In the genomic region with DNA sequence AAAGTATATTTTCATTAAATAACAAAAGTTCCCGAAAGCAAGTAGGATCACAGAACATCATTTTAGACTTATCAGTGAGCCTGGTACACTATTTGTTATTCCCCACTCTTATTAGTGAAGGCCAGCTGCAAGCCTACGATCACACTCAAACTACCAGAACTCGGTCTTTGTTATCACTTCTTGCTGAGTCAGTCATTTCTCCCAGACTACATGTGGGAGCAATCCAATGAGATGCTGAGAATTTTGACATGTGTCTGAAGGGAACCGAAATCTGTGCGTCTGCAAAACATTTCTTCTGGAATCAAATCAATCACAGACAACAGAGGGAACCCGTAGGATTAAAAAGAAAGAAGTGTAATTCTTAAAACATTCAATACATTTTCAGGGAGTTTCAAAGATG, we compare ENCODE assay signal across 23 mouse cellular contexts.
DNase-seq lines count a peak whose midpoint lies in the region; ATAC-seq lines count a peak whose summit lies in the region.
"Had no signal": no experiment of that assay in that cellular context is flagged by ENCODE, and none has a peak within 500 bp of the region (broad histone marks: within the 10 kb centered on the region; RNA-seq: fewer than 3 reads in every experiment).

No protein-coding gene starts in this region.

- no peaks in the 10 kb centered on the region for H3K4me1 ChIP-seq in embryonic facial prominence, embryonic 14.5 days (ENCODE audit: control insufficient read depth, insufficient read depth, low read length)
- no peaks in the 10 kb centered on the region for H3K4me1 ChIP-seq in embryonic facial prominence, embryonic 10.5 days
- no peaks in the 10 kb centered on the region for H3K4me1 ChIP-seq in lung, embryonic 15.5 days
- H3K4me1 ChIP-seq in midbrain, embryonic 14.5 days (ENCODE audit: control insufficient read depth, insufficient read depth, low read length): no peaks in the 10 kb centered on the region
- H3K4me1 ChIP-seq in midbrain, embryonic 15.5 days: no peaks in the 10 kb centered on the region
- H3K4me1 ChIP-seq: embryonic facial prominence, embryonic 13.5 days; forebrain, embryonic 13.5 days; forebrain, embryonic 15.5 days had no signal

- no peak overlapping the region for H3K27ac ChIP-seq in embryonic facial prominence, embryonic 14.5 days (replicated peaks; ENCODE audit: low read depth, low read length)
- H3K27ac ChIP-seq in embryonic facial prominence, embryonic 10.5 days (replicated peaks): no peak overlapping the region
- H3K27ac ChIP-seq in lung, embryonic 15.5 days: no peak overlapping the region
- H3K27ac ChIP-seq in midbrain, embryonic 14.5 days (replicated peaks; ENCODE audit: low read depth, low read length): no peak overlapping the region
- no peak overlapping the region for H3K27ac ChIP-seq in midbrain, embryonic 15.5 days
- H3K27ac ChIP-seq: embryonic facial prominence, embryonic 13.5 days; forebrain, embryonic 13.5 days; forebrain, embryonic 15.5 days had no signal

- no peaks in the 10 kb centered on the region for H3K27me3 ChIP-seq in embryonic facial prominence, embryonic 14.5 days (replicated peaks; ENCODE audit: control insufficient read depth, insufficient read depth, low read length)
- H3K27me3 ChIP-seq in embryonic facial prominence, embryonic 10.5 days (replicated peaks; ENCODE audit: low read depth, poor library complexity, severe bottlenecking): no peaks in the 10 kb centered on the region
- no peaks in the 10 kb centered on the region for H3K27me3 ChIP-seq in lung, embryonic 15.5 days
- H3K27me3 ChIP-seq in midbrain, embryonic 14.5 days (ENCODE audit: control insufficient read depth, insufficient read depth, low read length): no peaks in the 10 kb centered on the region
- no peaks in the 10 kb centered on the region for H3K27me3 ChIP-seq in midbrain, embryonic 15.5 days (replicated peaks)
- H3K27me3 ChIP-seq: CH12.LX; embryonic facial prominence, embryonic 13.5 days; forebrain, embryonic 13.5 days; forebrain, embryonic 15.5 days had no signal

- ATAC-seq in embryonic facial prominence, embryonic 14.5 days (ENCODE audit: low read depth): no peak
- ATAC-seq in lung, embryonic 15.5 days (ENCODE audit: borderline replicate concordance, extremely low read depth, low FRiP score, low TSS enrichment): peak; percentile 31; the same call in 1 of the 2 replicates
- ATAC-seq in midbrain, embryonic 14.5 days (ENCODE audit: low FRiP score, low TSS enrichment): no peak
- no peak for ATAC-seq in midbrain, embryonic 15.5 days (replicated peaks)
- ATAC-seq: CD4-positive, CD25-positive, alpha-beta regulatory T cell, adult 4 months; forebrain, embryonic 13.5 days; forebrain, embryonic 15.5 days; forebrain, postnatal 0 days had no signal

- 52% methylated on average over 6 of the region's 6 CpGs for WGBS in embryonic facial prominence, embryonic 14.5 days
- 84% methylated on average over 6 of the region's 6 CpGs for WGBS in embryonic facial prominence, embryonic 10.5 days
- WGBS in lung, embryonic 15.5 days: 42% methylated on average over 6 of the region's 6 CpGs
- WGBS in midbrain, embryonic 14.5 days: 83% methylated on average over 6 of the region's 6 CpGs
- 77% methylated on average over 6 of the region's 6 CpGs for WGBS in midbrain, embryonic 15.5 days

- H3K36me3 ChIP-seq in embryonic facial prominence, embryonic 14.5 days (ENCODE audit: control insufficient read depth, insufficient read depth, low read length): no peaks in the 10 kb centered on the region
- H3K36me3 ChIP-seq in embryonic facial prominence, embryonic 10.5 days (replicated peaks): no peaks in the 10 kb centered on the region
- H3K36me3 ChIP-seq in lung, embryonic 15.5 days: no peaks in the 10 kb centered on the region
- H3K36me3 ChIP-seq in midbrain, embryonic 14.5 days (ENCODE audit: control insufficient read depth, insufficient read depth, low read length): no peaks in the 10 kb centered on the region
- no peaks in the 10 kb centered on the region for H3K36me3 ChIP-seq in midbrain, embryonic 15.5 days (replicated peaks)
- H3K36me3 ChIP-seq: embryonic facial prominence, embryonic 13.5 days; forebrain, embryonic 15.5 days had no signal

- no peak overlapping the region for H3K9ac ChIP-seq in embryonic facial prominence, embryonic 14.5 days (ENCODE audit: low read depth, low read length)
- no peak overlapping the region for H3K9ac ChIP-seq in lung, embryonic 15.5 days
- no peak overlapping the region for H3K9ac ChIP-seq in midbrain, embryonic 14.5 days (replicated peaks; ENCODE audit: low read length)
- no peak overlapping the region for H3K9ac ChIP-seq in midbrain, embryonic 15.5 days
- H3K9ac ChIP-seq: embryonic facial prominence, embryonic 13.5 days; forebrain, embryonic 13.5 days; forebrain, embryonic 15.5 days; forebrain, postnatal 0 days had no signal

- H3K9me3 ChIP-seq in embryonic facial prominence, embryonic 14.5 days (ENCODE audit: control insufficient read depth, low read length): no peaks in the 10 kb centered on the region
- no peaks in the 10 kb centered on the region for H3K9me3 ChIP-seq in embryonic facial prominence, embryonic 10.5 days
- H3K9me3 ChIP-seq in lung, embryonic 15.5 days: no peaks in the 10 kb centered on the region
- no peaks in the 10 kb centered on the region for H3K9me3 ChIP-seq in midbrain, embryonic 14.5 days (ENCODE audit: control insufficient read depth, low read length)
- H3K9me3 ChIP-seq in midbrain, embryonic 15.5 days: no peaks in the 10 kb centered on the region
- H3K9me3 ChIP-seq: embryonic facial prominence, embryonic 13.5 days; forebrain, embryonic 13.5 days; forebrain, embryonic 15.5 days had no signal

- H3K4me3 ChIP-seq in embryonic facial prominence, embryonic 14.5 days (ENCODE audit: low read depth, low read length): no peak overlapping the region
- no peak overlapping the region for H3K4me3 ChIP-seq in embryonic facial prominence, embryonic 10.5 days
- no peak overlapping the region for H3K4me3 ChIP-seq in lung, embryonic 15.5 days
- H3K4me3 ChIP-seq in midbrain, embryonic 14.5 days (replicated peaks; ENCODE audit: low read depth, low read length): no peak overlapping the region
- no peak overlapping the region for H3K4me3 ChIP-seq in midbrain, embryonic 15.5 days
- H3K4me3 ChIP-seq: embryonic facial prominence, embryonic 13.5 days; forebrain, embryonic 13.5 days; forebrain, embryonic 15.5 days had no signal

- DNase-seq in embryonic facial prominence, embryonic 14.5 days (ENCODE audit: low spot score): peak; percentile 2
- no peak for DNase-seq in embryonic facial prominence, embryonic 10.5 days (ENCODE audit: low spot score)
- DNase-seq in lung, postnatal 10 days: no peak
- peak; percentile 4 for DNase-seq in midbrain, embryonic 14.5 days
- peak; percentile 0 for DNase-seq in mesoderm, embryonic 11.5 days (ENCODE audit: low read depth, low spot score)
- DNase-seq in right cerebral cortex, adult 2 months (ENCODE audit: low spot score in 2 of 2): no peak
- DNase-seq: adrenal gland, adult 2 months; adrenal gland, postnatal 10 days; adrenal gland, postnatal 25 days; B cell, adult 2 months; cerebellum, adult 11-12 months; cerebellum, adult 2 months; cerebellum, adult 9-10 months; cerebellum, postnatal 10 days; cerebellum, postnatal 25 days; forebrain, postnatal 0 days had no signal

- no peak overlapping the region for H3K4me2 ChIP-seq in embryonic facial prominence, embryonic 14.5 days (ENCODE audit: low read depth, low read length)
- H3K4me2 ChIP-seq in lung, embryonic 15.5 days: no peak overlapping the region
- H3K4me2 ChIP-seq in midbrain, embryonic 14.5 days (ENCODE audit: low read length): no peak overlapping the region
- no peak overlapping the region for H3K4me2 ChIP-seq in midbrain, embryonic 15.5 days
- H3K4me2 ChIP-seq: embryonic facial prominence, embryonic 13.5 days; forebrain, embryonic 13.5 days; forebrain, embryonic 15.5 days had no signal

Comparison
In these comparisons a context has a peak if more than half of its experiments do, and no peak if none do; other contexts are left out.
1. DNase-seq: peak in embryonic facial prominence, embryonic 14.5 days (single experiment), midbrain, embryonic 14.5 days (single experiment) and mesoderm, embryonic 11.5 days (single experiment); none in embryonic facial prominence, embryonic 10.5 days (single experiment), lung, postnatal 10 days (single experiment) and right cerebral cortex, adult 2 months (0 of 2).